Mouse (Mus musculus): Measurements from ENCODE around the gene Spata13.
A peak's percentile ranks its signal among the peaks of the same experiment; 100 is the strongest.

Gene Spata13

DNA sequence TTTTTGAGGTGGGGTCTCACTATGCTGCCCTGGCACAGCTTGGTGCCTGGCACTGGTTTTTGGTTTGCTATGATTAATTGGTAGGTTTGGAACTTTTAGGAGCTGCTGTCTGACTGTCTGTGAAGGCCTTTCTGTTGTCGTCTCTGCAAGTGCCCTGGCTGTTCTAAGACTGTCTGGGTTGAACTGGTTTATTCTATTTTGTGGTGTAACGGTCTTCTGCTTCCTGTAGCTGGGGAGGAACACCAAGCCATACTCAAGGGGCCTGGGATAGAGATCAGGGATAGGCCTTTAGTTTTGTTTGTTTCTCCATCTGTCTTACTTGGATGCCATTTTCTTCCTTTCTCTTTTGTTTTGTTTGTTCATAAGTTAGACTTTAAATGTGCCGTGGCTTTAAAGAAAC lies 88.1 kb downstream of the Spata13 start:
- DNase-seq, result no peak

DNA sequence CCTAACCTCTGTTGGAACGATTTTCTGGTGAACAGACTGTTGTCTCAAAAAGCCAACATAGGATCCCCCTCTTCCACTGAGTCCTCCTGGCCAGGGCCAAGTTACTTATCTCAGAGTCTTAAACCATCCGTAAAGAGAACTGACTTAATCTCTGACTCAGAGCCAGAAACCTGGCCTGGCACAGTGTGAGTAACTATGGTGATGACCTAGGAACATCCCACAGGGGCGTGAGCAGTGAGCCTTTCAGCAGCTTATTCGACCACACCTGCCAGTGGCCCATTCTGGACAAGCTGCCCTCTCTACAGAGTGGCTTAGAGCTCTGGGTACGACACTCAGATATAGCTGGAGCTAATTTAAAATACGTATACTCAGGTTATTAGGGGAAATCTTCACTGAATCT lies 92.3 kb downstream of the Spata13 start:
- DNase-seq, result peak; percentile 61

DNA sequence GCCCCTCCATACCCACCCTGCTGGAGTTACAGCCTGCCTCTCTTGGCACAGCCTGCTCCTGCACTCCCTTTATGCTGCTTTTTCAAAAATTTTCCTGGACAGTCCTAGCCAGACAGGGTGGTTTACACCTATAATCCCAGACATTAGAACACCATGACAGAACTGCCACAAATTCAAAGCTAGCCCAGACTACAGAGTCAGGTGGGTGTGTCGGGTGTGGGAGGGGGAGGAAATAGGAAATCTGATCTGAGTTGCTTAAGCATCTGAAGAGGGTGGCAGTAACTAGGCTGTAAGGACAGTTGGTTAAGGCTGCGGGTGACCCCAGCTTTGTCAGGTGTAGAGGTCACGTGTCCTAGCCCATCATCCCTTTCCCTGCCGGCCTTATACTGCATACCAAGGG lies 93.3 kb downstream of the Spata13 start:
- no peak for DNase-seq

GRCm38 (mm10) chr14:60732081-60732480 lies 98.3 kb downstream of the Spata13 start:
- DNase-seq, result no peak

DNA sequence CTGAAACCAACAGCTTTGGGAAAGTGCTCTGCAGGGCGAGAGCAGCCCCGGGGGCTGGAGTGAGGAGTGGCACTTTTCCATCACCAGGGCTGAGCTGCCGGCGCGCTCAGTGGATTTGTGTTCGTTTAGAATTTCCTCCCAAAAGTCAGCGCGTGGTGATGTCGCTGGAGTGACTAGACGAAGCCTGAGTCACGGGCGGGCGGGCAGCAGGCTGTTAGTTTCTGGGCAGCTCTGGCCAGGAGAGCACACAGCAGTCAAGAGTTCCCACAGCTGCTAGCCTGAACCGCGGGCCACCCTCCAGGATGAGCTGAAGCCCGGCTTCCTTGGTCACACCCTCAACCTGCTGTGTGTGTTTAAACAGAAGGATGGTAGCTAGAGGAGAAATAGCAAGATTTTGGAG lies 99.0 kb downstream of the Spata13 start:
- DNase-seq, result peak; percentile 48

GRCm38 (mm10) chr14:60733706-60734105 lies 99.9 kb downstream of the Spata13 start:
- DNase-seq, result no peak

DNA sequence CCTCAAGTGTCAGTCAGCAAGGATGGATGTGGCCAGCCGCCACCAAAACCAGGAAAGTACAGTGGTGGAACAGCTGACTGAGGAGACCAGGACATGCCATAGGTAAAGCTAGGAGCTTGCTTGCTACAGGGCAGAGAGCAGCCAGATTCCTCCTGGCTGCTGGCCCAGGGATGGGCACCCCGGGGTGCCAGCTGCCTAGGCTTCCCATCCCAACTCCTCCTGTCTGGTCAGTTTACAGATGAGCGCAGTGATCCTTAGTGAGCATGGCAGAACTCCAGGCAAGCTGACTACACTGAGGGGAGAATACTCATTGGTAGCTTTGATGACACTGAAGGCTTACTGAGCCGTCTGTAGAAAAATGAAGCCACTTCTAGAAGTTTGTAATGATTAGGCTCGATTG lies 101.4 kb downstream of the Spata13 start:
- peak; percentile 30 for DNase-seq

DNA sequence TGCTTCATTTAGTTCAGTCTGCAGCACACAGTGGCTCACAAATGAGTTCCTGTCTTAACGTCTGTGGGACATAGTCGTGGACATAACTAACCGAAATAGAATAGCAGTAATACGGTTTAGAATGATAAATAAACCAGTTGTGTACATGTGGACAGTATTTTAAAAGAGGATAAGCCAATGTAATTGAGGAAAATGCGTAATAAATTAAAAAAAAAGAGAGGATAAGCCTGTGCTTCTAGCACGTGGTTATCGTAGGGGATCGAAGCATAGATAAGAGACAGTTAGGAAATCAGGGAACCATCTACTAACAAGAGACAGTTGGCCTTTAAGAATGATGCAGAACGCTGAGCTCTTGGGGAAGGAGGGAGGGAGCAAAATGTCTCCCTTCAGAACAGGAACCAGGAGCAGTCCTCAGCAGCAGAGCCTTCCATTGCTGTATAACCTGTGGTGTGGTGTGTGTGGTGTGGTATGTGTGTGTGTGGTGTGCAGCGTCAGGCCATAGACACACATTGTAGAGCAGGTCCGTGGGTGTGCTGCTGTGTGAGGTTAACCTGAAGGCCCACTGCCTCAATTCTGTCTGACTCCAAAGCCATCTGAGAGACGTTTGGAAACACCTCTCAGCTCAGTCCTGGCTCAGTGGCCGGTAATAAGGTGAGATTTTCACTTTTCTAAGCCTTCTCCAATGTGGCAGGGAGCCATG lies 102.2 kb downstream of the Spata13 start:
- no peak for DNase-seq

- peak; percentile 43 for DNase-seq
These were observed 102.9 kb downstream of the Spata13 start for GRCm38 (mm10) chr14:60736591-60737192.

DNA sequence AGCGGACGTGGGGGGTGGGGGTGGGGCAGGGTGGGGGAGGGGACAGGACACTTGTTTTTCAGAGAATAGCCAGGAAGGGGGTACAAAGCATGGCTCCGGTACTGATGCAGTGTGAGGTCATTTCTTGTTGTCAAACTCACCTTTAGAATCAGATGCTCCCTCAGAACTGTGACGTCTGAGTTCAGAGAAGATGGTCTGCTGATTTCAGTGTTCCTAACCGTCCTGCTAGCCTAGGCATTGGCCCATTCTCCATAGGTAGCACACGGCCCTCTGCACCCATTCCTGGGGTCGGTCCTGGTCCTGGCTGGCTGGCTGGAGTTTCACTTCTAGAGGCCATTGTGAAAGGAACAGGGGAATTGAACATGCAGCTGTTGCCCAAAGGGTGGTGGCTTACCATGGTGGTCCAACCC lies 103.4 kb downstream of the Spata13 start:
- no peak for DNase-seq

DNA sequence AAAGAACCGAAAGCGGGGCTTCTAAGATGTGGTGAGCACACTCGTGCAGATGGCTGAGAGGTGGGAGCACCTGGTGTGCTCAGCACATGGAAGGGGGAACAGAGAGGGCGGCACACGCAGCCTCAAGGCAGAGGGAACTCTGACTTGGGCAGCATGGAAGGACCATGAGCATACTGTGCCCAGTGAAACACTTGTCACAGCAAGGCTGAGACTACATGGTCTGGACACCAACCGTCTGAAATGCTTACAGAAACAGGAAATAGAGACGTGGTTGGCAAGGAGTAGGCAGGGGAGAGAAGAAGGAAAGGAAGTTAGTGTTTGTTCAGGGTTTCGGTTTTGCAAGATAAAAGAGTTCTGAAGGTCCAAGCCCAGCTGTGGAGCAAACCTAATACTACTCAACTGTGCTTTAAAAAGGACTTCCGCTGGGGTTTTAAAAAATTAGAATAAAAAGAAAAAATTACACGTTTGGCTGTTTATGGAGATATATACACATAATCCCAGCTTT lies 104.7 kb downstream of the Spata13 start:
- no peak for DNase-seq

DNA sequence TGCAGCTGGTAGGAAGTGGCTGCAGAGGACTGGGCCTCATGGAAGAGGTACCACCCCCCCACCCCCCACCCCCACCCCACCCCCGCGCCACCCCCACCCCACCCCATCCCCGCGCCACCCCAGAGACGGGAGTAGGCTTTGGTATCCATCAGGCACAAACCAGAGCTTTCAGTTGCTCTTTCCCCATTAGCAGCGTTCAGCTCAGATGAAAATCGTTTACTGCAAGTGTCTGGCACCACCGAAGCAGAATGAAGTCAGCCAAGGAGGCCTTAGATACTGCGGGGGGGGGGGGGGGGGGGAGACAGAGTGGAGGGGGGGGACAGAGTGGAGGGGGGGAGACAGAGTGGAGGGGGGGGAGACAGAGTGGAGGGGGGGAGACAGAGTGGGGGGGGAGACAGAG lies 105.4 kb downstream of the Spata13 start:
- DNase-seq, result no peak

GRCm38 (mm10) chr14:60739616-60740015 lies 105.8 kb downstream of the Spata13 start:
- no peak for DNase-seq

DNA sequence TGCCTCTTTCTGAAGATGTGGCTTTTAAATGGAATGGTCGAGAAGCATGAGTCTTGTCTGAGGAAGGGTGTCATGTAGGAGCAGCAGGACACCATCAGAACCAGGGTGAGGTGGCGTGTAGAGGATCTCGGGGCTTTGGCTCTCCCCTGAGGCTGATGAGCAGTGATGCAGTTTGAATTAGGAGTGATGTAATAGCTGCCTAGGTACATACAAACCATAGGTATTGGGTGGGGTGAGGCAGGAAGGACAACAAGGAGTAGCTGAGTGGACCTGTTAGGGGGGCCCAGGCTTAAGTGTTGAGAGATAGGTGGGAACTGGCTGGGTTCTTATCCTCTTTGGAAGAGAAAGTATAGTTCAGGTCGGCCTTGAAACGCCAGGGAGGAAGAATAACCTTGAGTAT lies 106.7 kb downstream of the Spata13 start:
- no peak for DNase-seq

- no peak for DNase-seq
These were observed 107.2 kb downstream of the Spata13 start for GRCm38 (mm10) chr14:60741033-60741432.

DNA sequence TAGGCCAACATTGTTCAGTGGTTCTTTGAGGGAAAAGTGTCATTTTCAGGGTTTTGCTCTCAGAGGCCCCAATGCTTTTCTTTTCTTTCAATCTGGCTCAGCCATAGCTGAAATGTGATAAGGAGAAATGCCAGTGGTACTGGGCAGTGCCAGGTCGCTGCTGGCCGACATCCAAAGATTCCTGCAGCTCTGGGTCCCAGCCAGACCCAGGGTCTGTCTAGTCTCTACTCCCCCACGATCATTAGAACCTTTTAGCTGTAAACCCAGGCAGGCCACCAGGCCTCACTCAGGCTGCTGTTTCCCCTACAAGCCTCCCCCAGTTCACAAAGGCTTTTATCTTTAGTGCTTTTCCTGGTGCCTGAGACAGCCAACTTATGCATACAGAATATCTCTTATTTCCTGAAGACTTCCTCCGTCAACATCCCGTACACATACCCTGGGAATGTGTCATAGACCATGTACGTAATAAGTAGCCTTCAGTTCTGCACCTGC lies 107.7 kb downstream of the Spata13 start:
- peak; percentile 57 for DNase-seq

DNA sequence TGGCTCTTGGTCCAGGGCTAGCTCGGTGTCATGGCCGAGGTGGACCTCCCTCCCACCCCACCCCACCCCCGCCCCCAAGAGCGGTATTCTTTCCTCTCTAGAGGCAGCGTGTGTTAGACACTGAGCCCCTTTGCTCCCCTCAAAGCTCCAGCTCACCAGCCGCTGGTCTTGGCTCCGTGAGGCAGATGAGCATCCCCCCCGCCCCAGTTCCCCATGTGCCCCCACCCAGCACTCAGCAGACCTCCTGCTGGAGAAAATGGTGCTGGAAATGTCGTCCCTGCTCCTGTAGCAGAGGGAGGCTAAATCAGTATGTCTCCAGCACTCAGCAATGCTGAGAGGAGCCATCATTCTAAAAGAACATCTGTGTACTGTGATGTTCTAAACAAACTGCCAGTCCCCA lies 109.9 kb downstream of the Spata13 start:
- DNase-seq, result no peak

- no peak for DNase-seq
These were observed 111.4 kb downstream of the Spata13 start for GRCm38 (mm10) chr14:60745201-60745600.

GRCm38 (mm10) chr14:60746141-60746540 lies 112.3 kb downstream of the Spata13 start:
- no peak for DNase-seq

- DNase-seq, result no peak
These were observed 113.5 kb downstream of the Spata13 start for GRCm38 (mm10) chr14:60747154-60747870.

- DNase-seq, result no peak
These were observed 116.1 kb downstream of the Spata13 start for GRCm38 (mm10) chr14:60749880-60750279.

DNA sequence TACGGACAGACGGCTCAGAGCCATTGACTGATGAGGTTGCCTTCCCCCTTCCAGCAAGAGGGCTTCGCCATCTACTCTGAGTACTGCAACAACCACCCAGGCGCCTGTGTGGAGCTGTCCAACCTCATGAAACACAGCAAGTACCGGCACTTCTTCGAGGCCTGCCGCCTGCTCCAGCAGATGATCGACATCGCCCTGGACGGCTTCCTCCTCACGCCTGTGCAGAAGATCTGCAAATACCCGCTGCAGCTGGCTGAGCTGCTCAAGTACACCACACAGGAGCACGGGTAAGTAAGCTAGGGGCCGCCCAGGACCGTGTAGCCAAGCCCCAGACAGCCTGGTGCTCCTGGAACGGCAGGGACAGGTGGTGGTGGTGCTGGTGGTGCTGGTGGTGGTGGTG lies 117.8 kb downstream of the Spata13 start:
- DNase-seq, result no peak

- DNase-seq, result no peak
These were observed 119.3 kb downstream of the Spata13 start for GRCm38 (mm10) chr14:60752892-60753800.
